Mouse (Mus musculus): Measurements from ENCODE around the gene Hdhd5. TPM values are rescaled to one million over a fixed set of nuclear protein-coding genes. Genes with fewer than 3 reads are reported as not detected.

Hdhd5 gene
- total RNA-seq, 4 experiments from 2014 or later, result 21.1 to 23.2 (median 22.1) TPM

DNA sequence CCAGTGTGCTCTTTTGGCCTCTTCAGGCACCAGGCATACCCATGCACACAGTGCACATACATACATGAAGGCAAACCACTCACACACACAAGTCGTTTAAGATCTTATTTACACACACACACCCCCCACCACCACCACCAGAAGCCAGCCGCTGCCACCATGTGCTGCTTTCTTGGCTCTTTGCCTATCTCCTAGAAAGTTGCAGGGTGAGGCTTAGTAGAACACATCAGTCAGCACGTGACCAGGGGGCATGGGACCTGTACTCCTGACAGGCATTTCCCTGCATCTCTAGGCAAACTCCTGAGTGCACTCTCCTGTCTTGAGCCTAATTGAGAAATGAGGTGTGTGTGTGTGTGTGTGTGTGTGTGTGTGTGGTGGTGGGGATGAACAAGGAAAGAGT lies 46.1 kb downstream of the Hdhd5 start:
- no peak for DNase-seq (ENCODE audit: low spot score in 2 of 2)

DNA sequence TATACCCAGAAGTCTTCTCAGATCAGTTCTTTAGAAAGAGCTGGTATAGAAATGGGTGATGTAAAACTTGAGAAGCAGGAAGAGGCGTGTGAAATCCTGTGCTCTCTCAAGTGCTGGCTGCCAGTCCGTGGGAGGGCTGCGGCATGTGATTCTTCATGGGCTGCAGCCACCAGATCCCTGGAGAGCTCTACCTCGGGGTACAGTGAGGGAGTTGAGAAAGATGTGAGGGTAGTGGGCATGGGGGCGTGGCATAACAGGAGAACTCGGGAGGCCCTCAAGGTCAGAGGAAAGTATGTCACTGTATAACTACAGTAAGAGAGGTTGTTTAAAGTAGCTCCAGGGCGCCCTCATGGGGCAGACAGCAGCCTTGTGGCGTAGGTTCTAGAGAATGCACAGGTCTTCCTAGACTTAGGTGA lies 47.9 kb downstream of the Hdhd5 start:
- DNase-seq (ENCODE audit: low spot score in 2 of 2), result peak in 1 of 2 experiments; percentile 12

DNA sequence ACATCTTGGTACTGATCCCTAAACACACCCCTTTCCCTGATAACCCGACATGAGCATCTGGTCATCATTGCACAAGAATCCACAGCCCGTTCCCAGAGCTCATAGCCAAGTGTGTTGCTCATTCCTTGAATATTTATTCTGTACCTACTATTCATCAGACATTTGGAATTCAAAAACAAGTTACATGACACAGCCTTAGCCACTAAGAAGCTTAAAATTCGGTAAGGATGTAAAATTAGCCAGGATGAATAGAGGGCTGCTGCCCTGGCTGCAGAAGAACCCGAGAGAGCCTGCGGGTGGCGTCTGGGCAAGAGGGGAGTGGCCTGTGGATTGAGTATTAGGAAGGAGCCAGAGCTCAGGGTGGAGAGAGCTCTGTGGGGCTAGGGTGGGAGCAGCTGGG lies 48.4 kb downstream of the Hdhd5 start:
- no peak for DNase-seq (ENCODE audit: low spot score in 2 of 2)

DNA sequence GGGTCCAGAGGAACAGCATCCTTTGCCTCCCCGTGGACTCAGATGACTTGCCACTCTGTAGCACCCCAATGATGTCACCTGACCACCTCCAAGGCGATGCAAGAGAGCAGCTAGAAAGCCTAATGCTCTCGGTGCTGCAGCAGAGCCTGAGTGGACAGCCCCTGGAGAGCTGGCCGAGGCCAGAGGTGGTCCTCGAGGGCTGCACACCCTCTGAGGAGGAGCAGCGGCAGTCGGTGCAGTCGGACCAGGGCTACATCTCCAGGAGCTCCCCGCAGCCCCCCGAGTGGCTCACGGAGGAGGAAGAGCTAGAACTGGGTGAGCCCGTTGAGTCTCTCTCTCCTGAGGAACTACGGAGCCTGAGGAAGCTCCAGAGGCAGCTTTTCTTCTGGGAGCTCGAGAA lies 49.1 kb downstream of the Hdhd5 start:
- no peak for DNase-seq (ENCODE audit: low spot score in 2 of 2)

DNA sequence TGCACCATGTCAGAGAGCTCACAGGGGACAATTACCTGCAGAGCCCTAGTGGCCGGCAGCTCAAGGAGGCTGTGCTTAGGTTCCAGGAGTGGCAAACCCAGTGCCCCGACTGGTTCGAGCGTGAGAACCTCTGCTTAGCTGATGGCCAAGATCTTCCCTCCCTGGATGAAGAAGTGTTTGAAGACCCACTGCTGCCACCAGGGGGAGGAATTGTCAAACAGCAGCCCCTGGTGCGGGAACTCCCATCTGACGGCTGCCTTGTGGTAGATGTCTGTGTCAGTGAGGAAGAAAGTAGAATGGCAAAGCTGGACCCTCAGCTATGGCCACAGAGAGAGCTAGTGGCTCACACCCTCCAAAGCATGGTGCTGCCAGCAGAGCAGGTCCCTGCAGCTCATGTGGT lies 49.6 kb downstream of the Hdhd5 start:
- DNase-seq (ENCODE audit: low spot score in 2 of 2), result no peak

DNA sequence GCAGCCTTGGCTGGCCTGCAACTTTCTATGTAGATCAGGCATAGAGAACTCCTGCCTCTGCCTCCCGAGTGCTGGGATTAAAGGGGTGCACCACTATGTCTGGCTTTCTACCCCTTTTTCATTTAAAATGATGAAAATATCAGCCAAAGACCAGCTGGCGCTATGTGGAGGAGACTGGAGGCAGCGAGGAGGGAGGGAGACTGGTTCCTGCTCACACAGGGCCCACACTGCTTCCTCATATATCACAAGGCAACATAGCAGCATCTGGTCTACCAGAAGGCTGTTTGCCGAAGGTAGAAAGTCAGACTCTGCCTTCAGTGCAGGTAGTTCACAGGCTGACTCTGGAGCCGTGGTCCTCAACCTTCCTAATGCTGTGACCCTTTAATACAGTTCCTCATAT lies 50.8 kb downstream of the Hdhd5 start:
- no peak for DNase-seq (ENCODE audit: low spot score in 2 of 2)

DNA sequence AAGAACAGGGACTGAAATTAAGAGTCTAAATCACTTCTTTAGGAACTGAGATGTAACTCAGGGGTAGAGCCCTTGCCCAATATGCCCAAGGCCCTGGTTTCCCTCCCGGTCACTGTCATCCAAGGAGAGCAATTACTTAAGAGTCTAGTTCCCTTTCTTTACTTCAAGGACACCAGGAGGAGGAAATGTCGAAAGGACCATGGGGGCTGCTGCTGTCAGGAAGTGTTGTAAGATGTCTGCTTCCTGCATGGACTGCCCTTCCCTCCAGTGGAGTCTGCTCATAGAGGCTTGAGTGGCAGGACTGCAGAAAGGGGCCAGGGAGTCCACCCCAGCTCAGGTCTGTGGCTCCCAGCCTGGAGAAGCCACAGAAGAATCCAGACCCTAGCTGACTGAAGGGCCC lies 51.8 kb downstream of the Hdhd5 start:
- no peak for DNase-seq (ENCODE audit: low spot score in 2 of 2)

DNA sequence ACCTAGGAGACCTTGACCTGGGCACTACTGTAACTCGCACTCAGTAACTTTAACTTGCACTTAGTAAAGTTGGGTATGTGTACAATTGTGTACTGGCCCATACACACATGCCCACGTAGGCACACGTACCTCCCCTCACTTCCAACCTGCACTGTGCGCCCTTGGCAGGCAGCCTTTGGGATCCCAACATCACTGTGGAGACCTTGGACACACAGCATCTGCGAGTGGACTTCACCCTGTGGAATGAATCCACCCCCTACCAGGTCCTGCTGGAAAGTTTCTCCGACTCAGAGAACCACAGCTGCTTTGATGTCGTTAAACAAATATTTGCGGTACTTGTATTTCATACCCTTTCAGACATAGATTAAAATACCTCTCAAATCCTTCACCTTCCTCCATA lies 55.8 kb downstream of the Hdhd5 start:
- DNase-seq (ENCODE audit: low spot score in 2 of 2), result no peak

DNA sequence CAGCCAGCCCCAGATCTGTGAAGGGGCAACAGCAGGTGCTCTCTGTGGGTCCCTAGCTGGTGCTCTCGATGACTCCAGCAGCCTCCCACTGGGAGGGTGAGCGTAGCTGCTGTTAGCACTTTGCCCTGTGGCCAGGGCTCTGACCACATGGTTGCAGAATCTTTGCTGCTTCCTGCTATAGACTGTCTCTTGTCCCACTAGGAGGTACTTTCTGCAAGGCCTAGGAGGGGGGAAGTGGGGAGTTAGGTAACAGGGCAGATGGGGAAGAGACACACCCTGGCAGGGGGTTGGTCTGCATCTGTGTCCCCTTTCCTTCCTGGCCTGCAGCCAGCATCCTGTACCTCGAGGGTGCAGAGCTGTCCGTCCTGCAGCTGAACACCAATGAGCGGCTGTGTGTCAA lies 57.7 kb downstream of the Hdhd5 start:
- peak in 1 of 2 experiments; percentile 8 for DNase-seq (ENCODE audit: low spot score in 2 of 2)

DNA sequence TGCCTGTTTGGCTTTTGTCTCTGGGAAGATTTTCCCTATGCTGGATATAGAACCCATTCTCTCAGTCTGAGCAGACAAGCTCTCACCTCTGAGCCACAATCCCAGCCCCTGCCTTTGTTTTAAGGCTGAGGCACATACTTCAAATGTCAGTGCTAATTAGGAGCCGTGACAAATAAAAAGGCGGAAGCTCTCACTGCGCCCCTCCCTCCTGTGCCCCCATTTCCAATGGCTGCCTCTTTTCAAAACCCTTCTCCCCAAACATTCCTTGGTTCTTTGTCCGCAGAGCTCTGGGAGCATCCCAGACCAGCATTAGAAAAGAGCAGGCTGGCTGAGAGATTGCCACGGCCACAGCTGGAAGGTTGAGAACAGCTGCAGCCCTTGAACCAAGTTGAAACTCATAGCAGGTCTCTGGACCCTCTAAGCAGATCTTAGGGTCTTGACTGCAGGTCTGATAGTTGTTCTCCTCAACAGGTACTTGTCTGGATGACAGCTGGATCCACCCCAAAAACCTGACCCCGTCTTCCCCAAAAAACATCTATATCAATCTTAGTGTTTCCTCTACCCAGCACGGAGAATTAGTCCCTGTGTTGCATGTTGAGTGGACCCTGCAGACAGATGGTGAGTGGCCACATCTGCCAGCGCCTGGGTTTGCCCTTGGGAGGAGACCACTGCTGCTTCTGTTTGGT lies 58.5 kb downstream of the Hdhd5 start:
- DNase-seq (ENCODE audit: low spot score in 2 of 2), result no peak

DNA sequence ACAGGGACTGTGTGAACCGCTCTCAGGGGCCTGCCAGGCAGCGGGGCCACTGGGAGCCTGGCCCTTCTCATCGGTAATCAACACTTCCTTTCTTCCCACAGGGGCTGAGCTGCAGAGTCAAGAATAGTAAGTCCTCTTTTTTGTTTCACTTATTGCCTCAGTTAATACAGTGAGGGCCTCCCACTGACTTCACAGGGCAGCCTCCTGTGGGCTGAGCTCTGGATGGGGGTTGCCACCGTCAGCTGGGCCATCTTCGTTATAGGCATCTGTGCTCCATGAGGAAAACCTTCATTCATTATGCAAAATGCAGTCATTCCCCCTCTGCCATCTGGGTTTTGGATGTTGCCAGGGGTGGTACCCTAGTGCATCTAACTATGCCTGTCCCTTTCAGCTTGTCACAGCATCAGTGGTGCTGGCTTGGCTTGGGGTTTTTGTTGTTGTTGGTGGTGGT lies 59.1 kb downstream of the Hdhd5 start:
- no peak for DNase-seq (ENCODE audit: low spot score in 2 of 2)

DNA sequence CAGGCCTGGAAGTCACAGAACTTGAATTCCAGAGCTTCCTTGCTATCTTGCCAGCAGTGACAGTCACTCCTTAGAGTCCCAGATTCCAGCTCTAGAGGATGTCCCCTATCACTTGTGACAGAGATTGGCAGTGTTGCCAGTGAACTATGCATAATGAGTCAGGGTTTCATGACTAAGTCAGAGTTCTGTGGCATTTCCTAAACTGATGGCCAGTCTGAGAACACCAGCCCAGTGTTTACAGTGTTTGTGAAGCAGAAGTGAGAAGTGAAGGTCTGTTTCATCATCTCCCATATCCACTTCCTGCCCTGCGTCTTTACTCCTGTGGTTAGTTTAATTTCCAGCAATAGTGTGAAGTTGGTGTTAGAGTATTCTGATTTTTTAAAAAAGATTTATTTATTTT lies 60.5 kb downstream of the Hdhd5 start:
- DNase-seq (ENCODE audit: low spot score in 2 of 2), result no peak

DNA sequence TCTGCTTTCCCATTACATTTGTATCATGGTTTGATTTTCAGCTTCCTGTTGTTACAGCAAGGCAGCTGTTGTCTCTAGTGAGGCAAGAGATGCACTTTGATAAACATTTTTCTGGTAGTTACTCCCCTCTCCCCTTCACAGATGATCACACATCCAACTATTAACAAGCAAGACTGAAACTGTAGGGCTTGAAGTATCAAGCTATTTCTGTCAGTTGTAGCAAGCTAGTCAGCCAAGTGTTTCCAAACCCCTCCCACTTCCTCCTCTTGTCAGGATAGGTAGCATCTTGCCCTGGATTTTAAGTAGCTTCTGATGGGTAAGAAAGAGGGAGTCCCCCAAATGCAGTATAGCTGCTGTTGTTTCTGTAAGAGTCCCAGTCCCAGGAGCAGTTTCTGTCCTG lies 61.3 kb downstream of the Hdhd5 start:
- no peak for DNase-seq (ENCODE audit: low spot score in 2 of 2)

DNA sequence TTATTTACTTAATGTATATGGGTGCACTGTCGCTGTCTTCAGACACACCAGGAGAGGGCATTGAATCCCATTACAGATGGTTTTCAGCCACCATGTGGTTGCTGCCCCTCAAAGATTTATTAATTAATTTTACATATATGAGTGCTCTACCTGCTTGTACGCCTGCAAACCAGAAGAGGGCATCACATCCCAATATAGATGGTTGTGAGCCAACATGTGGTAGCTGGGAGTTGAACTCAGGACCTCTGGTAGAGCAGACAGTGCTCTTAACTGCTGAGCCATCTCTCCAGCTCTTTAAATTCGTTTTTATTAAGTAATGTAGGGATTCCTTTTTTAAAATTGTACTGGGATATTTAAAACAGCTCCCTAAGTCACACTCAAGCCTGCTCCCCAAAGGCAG lies 61.9 kb downstream of the Hdhd5 start:
- no peak for DNase-seq (ENCODE audit: low spot score in 2 of 2)

DNA sequence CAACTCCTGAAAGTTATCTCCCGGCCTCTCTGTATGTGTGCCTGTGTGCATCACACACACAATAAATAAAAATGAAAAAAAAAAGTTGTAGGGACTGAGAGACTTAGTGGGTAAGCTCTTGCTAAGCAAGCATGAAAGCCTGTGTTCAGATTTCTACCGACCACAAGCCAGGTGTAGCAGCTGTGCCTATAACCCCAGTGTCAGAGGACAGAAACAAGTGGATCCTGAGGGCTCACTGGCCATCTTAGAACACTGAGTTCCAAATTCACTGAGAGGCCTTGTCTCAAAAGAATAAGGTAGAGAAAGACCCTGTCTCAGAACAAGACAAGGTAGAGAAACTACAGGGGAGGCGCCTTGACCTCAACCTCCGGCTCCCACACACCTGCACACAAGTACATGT lies 62.9 kb downstream of the Hdhd5 start:
- no peak for DNase-seq (ENCODE audit: low spot score in 2 of 2)

DNA sequence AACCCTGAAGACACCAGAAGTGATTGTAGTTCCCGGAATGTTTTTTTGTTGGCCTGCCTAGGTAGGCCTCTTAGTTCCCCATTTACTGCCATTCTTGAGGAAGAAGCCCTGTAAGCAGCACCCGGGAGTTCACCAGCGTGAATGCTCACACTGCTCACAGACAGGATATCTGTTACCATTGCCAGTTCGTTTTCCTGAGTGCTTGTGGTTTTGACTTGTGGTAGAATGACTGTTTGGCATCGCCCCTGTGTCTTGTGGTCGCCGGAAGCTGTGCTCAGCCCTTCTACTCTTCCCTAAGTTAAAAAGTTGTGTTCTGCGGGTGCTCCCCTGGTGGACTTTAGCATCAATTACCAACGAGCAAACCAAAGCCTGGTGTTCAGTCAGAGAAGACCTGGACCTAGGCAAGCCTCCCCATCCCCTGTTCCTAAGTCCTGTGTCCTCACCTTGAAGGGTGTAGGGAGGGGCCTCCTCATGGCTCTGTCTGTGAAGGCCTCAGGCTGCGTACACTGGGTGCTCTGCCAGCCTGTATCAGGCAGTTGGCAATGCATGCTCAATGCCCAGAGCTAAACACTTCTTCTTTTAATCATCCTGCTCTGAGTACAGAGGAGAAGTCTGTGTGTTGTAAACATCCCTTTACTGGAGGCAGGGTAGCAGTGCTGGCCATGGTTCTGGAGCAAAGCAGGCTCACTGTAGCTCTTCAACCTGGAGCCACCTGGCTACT lies 64.3 kb downstream of the Hdhd5 start:
- no peak for DNase-seq (ENCODE audit: low spot score in 2 of 2)

DNA sequence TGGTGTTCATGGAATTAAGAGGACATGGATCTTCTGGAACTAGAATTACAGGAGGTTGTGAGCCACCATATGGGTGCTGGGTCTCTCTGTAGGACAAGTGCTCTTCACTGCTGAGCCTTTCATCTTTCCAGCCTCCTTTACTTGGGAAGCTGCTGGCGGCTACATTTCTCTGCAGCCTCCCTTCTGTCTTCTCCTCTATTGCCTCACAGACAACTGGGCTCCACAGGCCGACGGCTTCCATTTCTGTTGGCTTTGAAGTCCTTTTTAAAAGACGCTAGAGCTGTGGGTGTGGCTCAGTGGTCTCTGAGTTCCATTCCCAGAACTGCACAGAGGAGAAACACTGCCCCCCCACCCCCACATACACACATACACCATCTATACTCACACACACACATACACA lies 65.7 kb downstream of the Hdhd5 start:
- DNase-seq (ENCODE audit: low spot score in 2 of 2), result no peak

DNA sequence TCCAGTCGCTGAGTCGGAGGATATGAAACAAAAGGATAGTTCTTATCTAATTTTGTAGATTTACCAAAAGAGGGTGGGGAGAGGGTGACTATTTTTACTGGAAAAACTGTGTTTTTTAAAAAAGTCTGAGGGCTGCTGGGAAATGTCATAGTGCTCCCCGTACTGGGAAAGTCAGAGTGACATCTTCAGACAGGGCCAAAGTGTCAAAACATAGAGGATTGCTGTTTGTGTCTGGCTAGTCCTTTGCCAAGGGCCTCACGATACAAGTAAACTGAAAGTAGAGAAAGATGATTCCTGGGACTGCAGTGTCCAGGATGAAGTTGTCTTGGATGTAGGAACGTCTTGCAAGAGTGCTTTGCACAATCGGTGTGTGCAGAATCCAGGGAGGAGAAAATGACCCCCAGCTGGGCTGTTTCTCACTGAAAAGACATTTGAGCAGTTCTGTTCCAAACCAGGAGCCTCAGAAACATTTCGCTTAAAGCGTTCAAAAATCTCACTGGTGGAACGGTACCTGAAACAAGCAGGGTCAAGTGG lies 66.6 kb downstream of the Hdhd5 start:
- no peak for DNase-seq (ENCODE audit: low spot score in 2 of 2)

DNA sequence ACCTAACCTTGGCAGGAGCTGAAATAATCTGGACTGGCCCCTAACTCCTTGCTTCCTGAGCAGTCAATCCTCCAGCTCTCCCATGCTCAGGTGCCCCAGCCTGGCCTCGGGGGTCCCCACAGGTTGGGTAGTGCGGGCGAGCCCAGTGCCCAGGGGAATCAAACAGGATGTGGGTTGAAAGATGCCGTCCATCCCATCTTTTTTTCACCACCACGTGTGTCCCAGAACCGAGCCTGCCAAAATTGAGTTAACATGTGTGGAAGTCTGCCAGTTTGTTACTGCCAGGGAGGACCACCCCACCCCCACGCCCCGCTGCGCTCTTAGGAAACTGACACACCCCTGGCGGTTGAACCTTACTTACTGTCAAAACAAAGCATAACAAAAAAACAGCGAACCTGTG lies 67.2 kb downstream of the Hdhd5 start:
- DNase-seq (ENCODE audit: low spot score in 2 of 2), result peak in 1 of 2 experiments; percentile 19

DNA sequence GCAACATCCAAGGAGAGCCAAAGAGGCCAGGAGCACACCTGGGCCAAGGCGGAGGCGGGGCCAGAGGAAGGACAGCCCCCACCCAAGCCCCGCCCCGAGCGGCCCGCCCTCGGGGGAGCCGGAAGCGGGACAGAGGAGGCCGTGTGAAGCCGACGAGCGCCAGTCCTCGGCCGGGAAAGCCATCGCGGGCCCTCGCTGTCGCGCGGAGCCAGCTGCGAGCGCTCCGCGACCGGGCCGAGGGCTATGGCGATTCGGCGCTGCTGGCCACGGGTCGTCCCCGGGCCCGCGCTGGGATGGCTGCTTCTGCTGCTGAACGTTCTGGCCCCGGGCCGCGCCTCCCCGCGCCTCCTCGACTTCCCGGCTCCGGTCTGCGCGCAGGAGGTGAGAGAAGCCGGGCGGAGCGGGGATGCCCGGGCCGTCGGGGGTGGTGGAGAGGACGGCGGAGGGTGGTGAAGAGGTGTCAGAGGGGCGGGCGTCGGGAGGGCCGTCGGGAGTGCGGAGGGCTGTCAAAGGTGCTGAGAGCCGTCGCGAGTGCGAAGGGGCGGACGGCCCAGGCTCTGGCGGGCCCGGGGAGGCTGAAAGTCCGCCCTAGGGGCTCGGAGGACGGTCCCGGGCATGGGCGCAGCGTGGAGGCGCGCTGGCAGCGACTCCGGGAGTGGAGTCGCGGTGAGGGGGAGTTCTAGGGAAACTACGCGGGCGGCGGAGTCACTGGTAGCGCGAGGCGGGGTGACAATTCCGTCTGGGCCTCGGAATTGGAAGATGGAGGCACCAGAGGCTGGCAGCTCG lies 67.8 kb downstream of the Hdhd5 start, which contains the start of gene Il17ra:
Il17ra (plus strand) TSS at position 162 of the 786 bp plus-strand sequence.
- DNase-seq (ENCODE audit: low spot score in 2 of 2), result peak; percentile 49 to 52

DNA sequence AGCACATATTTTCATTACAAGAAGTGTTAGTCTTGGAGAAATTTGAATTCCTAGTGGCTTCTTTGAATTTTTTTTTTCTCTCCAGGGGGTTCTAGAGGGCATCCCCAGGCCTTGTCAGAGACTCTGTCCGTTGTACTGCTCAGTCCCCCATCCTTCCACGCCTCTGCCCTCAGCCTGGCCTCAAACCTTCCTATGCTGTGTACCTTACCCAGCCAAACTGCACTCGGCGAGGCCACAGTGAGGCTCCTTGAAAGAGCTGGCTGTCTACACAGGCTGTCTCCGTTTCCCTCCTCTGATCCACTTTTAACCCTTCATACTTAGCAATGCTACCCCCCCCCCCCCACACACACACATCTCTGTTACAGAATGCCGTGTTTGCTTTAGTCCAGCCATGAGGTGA lies 68.9 kb downstream of the Hdhd5 start:
- DNase-seq (ENCODE audit: low spot score in 2 of 2), result no peak

DNA sequence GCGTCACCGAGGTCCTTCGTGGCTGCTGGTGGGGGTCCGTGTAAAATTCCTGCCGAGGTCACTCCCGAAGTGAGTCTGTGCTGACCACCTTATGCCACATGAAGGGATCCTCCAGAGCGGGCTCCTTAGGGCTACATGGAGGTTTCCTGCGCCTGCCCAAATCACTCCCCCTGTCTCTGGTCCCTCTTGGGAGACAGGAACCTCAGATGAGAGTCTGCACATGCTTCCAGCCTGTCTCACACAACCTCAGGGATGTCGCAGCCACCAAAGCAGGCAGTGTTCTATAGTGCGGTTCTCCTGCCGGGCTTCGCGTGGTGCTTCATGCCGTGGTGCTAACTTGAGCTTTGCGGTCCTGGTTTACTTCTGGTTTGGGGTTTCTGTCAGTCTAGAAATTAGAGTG lies 69.9 kb downstream of the Hdhd5 start:
- DNase-seq (ENCODE audit: low spot score in 2 of 2), result no peak

Measured in gastrocnemius, adult 8-10 months (tissue).